Mouse (Mus musculus) lung, postnatal 0 days (tissue): ENCODE measurements at regions not wholly inside any gene's neighbourhood (a gene's known extent, or its start where the extent isn't known, plus 50 kb on each side); places are given as distances from the start of the nearest gene placed in this dataset.

Source experiments
- ATAC-seq: fragments of 200-750 bp; cut with Nextera tagmentation; 2 replicates; pipeline ENCODE4 v1.8.0; 2017; ENCODE audit warnings: moderate library complexity
- DNase-seq: peaks from one replicate; pipeline ENCODE4 v3.0.0-alpha.2; 2016; ENCODE audit warnings: low spot score
- H3K27ac ChIP-seq: fragments of 300-500 bp; sonication (generic); 2 replicates; pipeline ENCODE4 v1.5.1; 2014; ENCODE audit warnings: antibody characterized with exemption, mild to moderate bottlenecking, low read length, mixed read lengths
- H3K27me3 ChIP-seq: fragments of 300-500 bp; sonication (generic); replicated peaks from 2 replicates; pipeline ENCODE4 v1.6.1; 2014; ENCODE audit warnings: low read length, mixed read lengths; ENCODE audit not compliant: insufficient read depth
- H3K36me3 ChIP-seq: fragments of 300-500 bp; sonication (generic); 2 replicates; pipeline ENCODE4 v1.6.1; 2014; ENCODE audit warnings: low read length, mixed read lengths; ENCODE audit not compliant: insufficient read depth
- H3K4me1 ChIP-seq: fragments of 300-500 bp; sonication (generic); 2 replicates; pipeline ENCODE4 v1.6.1; 2014; ENCODE audit warnings: antibody characterized with exemption, low read depth, low read length, mixed read lengths; ENCODE audit not compliant: insufficient read depth
- H3K4me2 ChIP-seq: fragments of 300-500 bp; sonication (generic); replicated peaks from 2 replicates; pipeline ENCODE4 v1.6.1; 2014; ENCODE audit warnings: low read depth, mild to moderate bottlenecking, low read length, moderate library complexity, mixed read lengths
- H3K4me3 ChIP-seq: fragments of 300-500 bp; sonication (generic); 2 replicates; pipeline ENCODE4 v1.5.1; 2014; ENCODE audit warnings: low read depth, low read length
- H3K9ac ChIP-seq: fragments of 300-500 bp; sonication (generic); replicated peaks from 2 replicates; pipeline ENCODE4 v1.6.1; 2014; ENCODE audit warnings: low read depth, mild to moderate bottlenecking
- H3K9me3 ChIP-seq: fragments of 300-500 bp; sonication (generic); 2 replicates; pipeline ENCODE4 v1.6.1; 2016; ENCODE audit warnings: low read length, mixed read lengths
- CTCF ChIP-seq: IDR thresholded peaks from 2 replicates; pipeline ENCODE4 v1.5.1; 2016; ENCODE audit warnings: antibody characterized with exemption, mild to moderate bottlenecking
- EP300 ChIP-seq: IDR thresholded peaks from 2 replicates; pipeline ENCODE4 v1.6.1; 2016; ENCODE audit warnings: antibody characterized with exemption, mild to moderate bottlenecking, control low read depth
- WGBS: fragments of 180-500 bp; shearing (Covaris S2); extraction: QIAGEN DNeasy Blood & Tissue Kit; methylation state at CpG from one replicate; pipeline ENCODE4 v1.1.7; 2014; 5-methylcytosine and 5-hydroxymethylcytosine counted together

- ATAC-seq (no peak), DNase-seq (no peak)
- 55% methylated on average over 7 of the region's 7 CpGs for WGBS
- TF ChIP-seq EP300 (no peak), CTCF (no peak)
- no peaks in the 10 kb centered on the region for H3K36me3 ChIP-seq
- no peaks in the 10 kb centered on the region for H3K27me3 ChIP-seq
- 0 out of 2 replicates have a peak overlapping the region, but pooled peaks have one; percentile 26 for H3K27ac ChIP-seq
- H3K4me1 ChIP-seq = no peaks in the 10 kb centered on the region
- H3K9ac ChIP-seq = no peak overlapping the region
- H3K9me3 ChIP-seq = no peaks in the 10 kb centered on the region
- H3K4me3 ChIP-seq = no peak overlapping the region
- no peak overlapping the region for H3K4me2 ChIP-seq
These were observed 78.1 kb upstream of the Ankrd28 start for GRCm38 (mm10) chr14:31908591-31908990.

GRCm38 (mm10) chr14:31909291-31909690 is 78.8 kb upstream of the Ankrd28 start:
- peak; percentile 59 for DNase-seq
- H3K27ac ChIP-seq = no peak overlapping the region
- H3K36me3 ChIP-seq = no peaks in the 10 kb centered on the region
- peak; percentile 86 for ATAC-seq
- H3K27me3 ChIP-seq = no peaks in the 10 kb centered on the region
- TF ChIP-seq CTCF (no peak), EP300 (peak; percentile 50)
- H3K4me2 ChIP-seq = no peak overlapping the region
- no peaks in the 10 kb centered on the region for H3K4me1 ChIP-seq
- no peaks in the 10 kb centered on the region for H3K9me3 ChIP-seq
- no peak overlapping the region for H3K9ac ChIP-seq
- WGBS = 26% methylated on average over 4 of the region's 4 CpGs
- no peak overlapping the region for H3K4me3 ChIP-seq

- H3K4me2 ChIP-seq = no peak overlapping the region
- DNase-seq (no peak), ATAC-seq (no peak)
- no peaks in the 10 kb centered on the region for H3K4me1 ChIP-seq
- no peak overlapping the region for H3K27ac ChIP-seq
- no peak for TF ChIP-seq EP300
- TF ChIP-seq CTCF = no peak
- WGBS = 61% methylated on average over 2 of the region's 2 CpGs
- no peaks in the 10 kb centered on the region for H3K36me3 ChIP-seq
- H3K27me3 ChIP-seq = no peaks in the 10 kb centered on the region
- H3K9ac ChIP-seq = no peak overlapping the region
- H3K4me3 ChIP-seq = no peak overlapping the region
- no peaks in the 10 kb centered on the region for H3K9me3 ChIP-seq
These were observed 80.4 kb upstream of the Ankrd28 start for GRCm38 (mm10) chr14:31910809-31911208.

GRCm38 (mm10) chr14:31918461-31918860 is 88.0 kb upstream of the Ankrd28 start:
- TF ChIP-seq CTCF = no peak
- 0 out of 2 replicates have a peak, but pooled peaks have one; percentile 18 for TF ChIP-seq EP300
- Histone ChIP-seq H3K27me3 (no peaks in the 10 kb centered on the region), H3K4me3 (no peak overlapping the region), H3K9me3 (no peaks in the 10 kb centered on the region), H3K9ac (no peak overlapping the region), H3K4me1 (no peaks in the 10 kb centered on the region), H3K27ac (no peak overlapping the region), H3K4me2 (no peak overlapping the region), H3K36me3 (no peaks in the 10 kb centered on the region)
- ATAC-seq = peak; percentile 21; the same call in 1 of the 2 replicates
- DNase-seq = no peak
- 69% methylated on average over 4 of the region's 4 CpGs for WGBS

- Histone ChIP-seq H3K36me3 (no peaks in the 10 kb centered on the region), H3K9me3 (no peaks in the 10 kb centered on the region), H3K9ac (no peak overlapping the region), H3K27me3 (no peaks in the 10 kb centered on the region), H3K4me1 (no peaks in the 10 kb centered on the region), H3K4me3 (no peak overlapping the region), H3K27ac (no peak overlapping the region), H3K4me2 (no peak overlapping the region)
- DNase-seq (no peak), ATAC-seq (no peak)
- TF ChIP-seq CTCF (no peak), EP300 (no peak)
- 88% methylated on average over 1 of the region's 1 CpGs for WGBS
These were observed 88.5 kb upstream of the Ankrd28 start for GRCm38 (mm10) chr14:31918921-31919320.

- Histone ChIP-seq H3K27ac (0 out of 2 replicates have a peak overlapping the region, but pooled peaks have one; percentile 28), H3K4me3 (no peak overlapping the region), H3K4me1 (no peaks in the 10 kb centered on the region; the same call in 1 of the 2 replicates), H3K4me2 (no peak overlapping the region), H3K9me3 (no peaks in the 10 kb centered on the region), H3K9ac (no peak overlapping the region), H3K36me3 (no peaks in the 10 kb centered on the region), H3K27me3 (no peaks in the 10 kb centered on the region)
- DNase-seq = no peak
- ATAC-seq = peak; percentile 53; the same call in 1 of the 2 replicates
- 46% methylated on average over 12 of the region's 12 CpGs for WGBS
- TF ChIP-seq CTCF = no peak
- TF ChIP-seq EP300 = no peak
These were observed 98.8 kb upstream of the Ankrd28 start for GRCm38 (mm10) chr14:31929161-31929707.
